Mouse (Mus musculus): Measurements from ENCODE around the gene Defa35. TPM values are rescaled to one million over a fixed set of nuclear protein-coding genes. Genes with fewer than 3 reads are reported as not detected.
"Not testable (repeated sequence)": the region's sequence is repeated elsewhere in the genome, so short reads cannot be mapped to it uniquely, and the experiment has no call there.

The Defa35 gene
- not detected for total RNA-seq (2022)

DNA sequence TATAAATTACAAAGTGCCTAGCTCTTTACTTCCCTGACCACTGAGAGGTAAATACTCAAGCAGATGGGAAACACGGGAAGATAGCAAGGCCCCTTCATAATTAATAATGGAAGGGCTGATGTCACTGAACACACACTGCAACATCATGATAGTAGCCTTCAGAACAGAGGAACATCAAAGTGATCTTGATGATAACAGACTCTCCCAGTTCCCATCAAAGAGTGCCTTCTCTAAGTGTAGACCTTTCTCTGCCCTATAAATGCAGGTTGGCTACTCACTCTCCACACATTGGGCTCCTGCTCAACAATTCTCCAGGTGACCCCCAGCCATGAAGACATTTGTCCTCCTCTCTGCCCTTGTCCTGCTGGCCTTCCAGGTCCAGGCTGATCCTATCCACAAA, at the start of gene Defa35:
Gene Defa35 (plus strand): TSS at position 301 of the 400 bp plus-strand sequence.
- not testable (repeated sequence) for DNase-seq (ENCODE audit: low spot score in 2 of 2)

DNA sequence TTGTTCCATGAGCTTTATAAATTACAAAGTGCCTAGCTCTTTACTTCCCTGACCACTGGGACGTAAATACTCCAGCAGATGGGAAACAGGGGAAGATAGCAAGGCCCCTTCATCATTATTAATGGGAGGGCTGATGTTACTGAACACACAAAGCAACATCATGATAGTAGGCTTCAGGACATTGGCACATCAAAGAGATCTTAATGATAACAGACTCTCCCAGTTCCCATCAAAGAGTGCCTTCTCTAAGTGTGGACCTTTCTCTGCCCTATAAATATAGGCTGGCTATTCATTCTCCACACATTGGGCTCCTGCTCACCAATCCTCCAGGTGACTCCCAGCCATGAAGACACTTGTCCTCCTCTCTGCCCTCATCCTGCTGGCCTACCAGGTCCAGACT, 39.6 kb upstream of the Defa35 start, which contains the start of gene Defa21:
Gene Defa21 (plus strand): TSS at position 301 of the 400 bp plus-strand sequence.
- DNase-seq (ENCODE audit: low spot score in 2 of 2) = not testable (repeated sequence)

DNA sequence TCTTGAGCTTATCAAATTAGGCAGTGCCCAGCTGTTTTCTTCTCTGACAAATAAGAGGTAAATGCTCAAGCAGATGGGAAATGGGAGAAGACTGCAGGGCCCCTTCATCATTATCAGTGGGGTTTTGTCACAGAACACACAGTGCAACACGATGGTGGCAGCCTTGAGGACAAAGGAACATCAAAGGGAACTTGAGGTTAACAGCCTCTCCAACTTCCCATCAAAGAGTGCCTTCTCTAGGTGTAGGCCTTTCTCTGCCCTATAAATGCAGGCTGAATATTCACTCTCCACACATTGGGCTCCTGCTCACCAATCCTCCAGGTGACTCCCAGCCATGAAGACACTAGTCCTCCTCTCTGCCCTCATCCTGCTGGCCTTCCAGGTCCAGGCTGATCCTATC, 10.1 kb upstream of the Defa35 start, which contains the start of gene Defa23:
Gene Defa23 (plus strand): TSS at position 301 of the 400 bp plus-strand sequence.
- not testable (repeated sequence) for DNase-seq (ENCODE audit: low spot score in 2 of 2)

DNA sequence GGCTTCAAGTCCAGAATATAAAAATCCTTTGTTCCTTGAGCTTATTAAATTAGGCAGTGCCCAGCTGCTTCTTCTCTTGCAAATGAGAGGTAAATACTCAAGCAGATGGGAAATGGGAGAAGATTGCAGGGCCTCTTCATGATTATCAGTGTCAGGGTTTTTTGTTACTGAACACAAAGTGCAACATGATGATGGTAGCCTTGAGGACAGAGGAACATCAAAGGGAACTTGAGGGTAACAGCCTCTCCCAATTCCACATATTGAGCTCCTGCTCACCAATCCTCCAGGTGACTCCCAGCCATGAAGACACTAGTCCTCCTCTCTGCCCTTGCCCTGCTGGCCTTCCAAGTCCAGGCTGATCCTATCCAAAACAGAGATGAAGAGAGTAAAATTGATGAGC, 19.3 kb downstream of the Defa35 start, which contains the start of gene Defa25:
Gene Defa25 (plus strand): TSS at position 301 of the 400 bp plus-strand sequence.
- DNase-seq (ENCODE audit: low spot score in 2 of 2) = not testable (repeated sequence)

DNA sequence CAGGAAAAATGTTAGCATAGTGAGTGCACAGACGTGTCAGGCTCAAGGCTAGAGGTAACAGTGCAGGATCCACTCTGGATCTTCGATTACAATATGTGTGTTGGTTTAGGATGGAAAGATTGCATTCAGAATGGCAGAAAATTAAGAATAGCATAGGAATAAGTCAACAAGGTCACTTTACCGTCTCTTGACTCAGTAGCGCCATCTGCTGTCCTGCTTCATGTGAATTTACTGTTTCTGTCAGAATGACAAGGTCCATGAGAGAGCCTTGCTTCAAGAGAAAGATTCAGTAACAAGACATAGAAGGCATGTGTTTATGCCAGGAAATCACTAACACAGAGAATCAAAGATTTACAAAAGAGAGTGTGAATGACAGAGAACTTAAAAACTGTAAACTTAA, 28.3 kb downstream of the Defa35 start:
- DNase-seq (ENCODE audit: low spot score in 2 of 2) = no peak

DNA sequence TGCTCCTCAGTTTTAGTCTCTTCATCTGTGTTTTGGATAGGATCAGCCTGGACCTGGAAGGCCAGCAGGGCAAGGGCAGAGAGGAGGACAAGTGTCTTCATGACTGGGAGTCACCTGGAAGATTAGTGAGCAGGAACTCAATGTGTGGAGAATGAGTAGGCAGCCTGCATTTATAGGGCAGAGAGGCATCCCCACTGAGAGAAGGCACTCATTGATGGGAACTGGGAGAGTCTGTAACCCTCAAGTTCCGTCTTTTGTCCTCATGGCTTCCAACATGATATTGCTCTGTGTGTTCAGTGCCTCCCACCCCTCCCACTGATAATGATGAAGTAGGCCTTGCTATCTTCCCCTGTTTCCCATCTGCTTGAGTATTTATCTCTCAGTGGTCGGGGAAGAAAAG, 31.1 kb downstream of the Defa35 start, which contains the start of gene Gm14851:
Gene Gm14851 (minus strand): TSS at position 101 of the 400 bp plus-strand sequence.
- DNase-seq (ENCODE audit: low spot score in 2 of 2) = not testable (repeated sequence)

Other genes with a start within 250 kb of the Defa35 start
- gene Defb33, start 172.4 kb upstream of the Defa35 start, total RNA-seq (2022) = not detected
- not detected for gene Gm15056, start 162.4 kb upstream of the Defa35 start, total RNA-seq (2022)
- not detected for gene Gm6040, start 143.0 kb upstream of the Defa35 start, total RNA-seq (2022)
- not detected for gene AY761185, start 120.3 kb upstream of the Defa35 start, total RNA-seq (2022)
- not detected for gene Defa21, start 39.5 kb upstream of the Defa35 start, total RNA-seq (2022)
- not detected for gene Defa23, start 10.0 kb upstream of the Defa35 start, total RNA-seq (2022)
- gene Defa25, start 19.4 kb downstream of the Defa35 start, total RNA-seq (2022) = not detected
- not detected for gene Gm14851, start 31.0 kb downstream of the Defa35 start, total RNA-seq (2022)
- gene Defa30, start 69.6 kb downstream of the Defa35 start, total RNA-seq (2022) = not detected
- not detected for gene Defa22, start 97.2 kb downstream of the Defa35 start, total RNA-seq (2022)
- not detected for gene Defa31, start 126.6 kb downstream of the Defa35 start, total RNA-seq (2022)
- gene Gm15293, start 136.5 kb downstream of the Defa35 start, total RNA-seq (2022) = not detected
- not detected for gene Gm15292, start 184.7 kb downstream of the Defa35 start, total RNA-seq (2022)